Mouse (Mus musculus) ovary, postnatal 36 days (tissue): ENCODE measurements around the gene Tbxas1.

Experiments used
- DNase-seq: peaks from one replicate; pipeline ENCODE4 v3.0.0; 2022; ENCODE audit warnings: low spot score, mixed read lengths

The Tbxas1 gene

DNA sequence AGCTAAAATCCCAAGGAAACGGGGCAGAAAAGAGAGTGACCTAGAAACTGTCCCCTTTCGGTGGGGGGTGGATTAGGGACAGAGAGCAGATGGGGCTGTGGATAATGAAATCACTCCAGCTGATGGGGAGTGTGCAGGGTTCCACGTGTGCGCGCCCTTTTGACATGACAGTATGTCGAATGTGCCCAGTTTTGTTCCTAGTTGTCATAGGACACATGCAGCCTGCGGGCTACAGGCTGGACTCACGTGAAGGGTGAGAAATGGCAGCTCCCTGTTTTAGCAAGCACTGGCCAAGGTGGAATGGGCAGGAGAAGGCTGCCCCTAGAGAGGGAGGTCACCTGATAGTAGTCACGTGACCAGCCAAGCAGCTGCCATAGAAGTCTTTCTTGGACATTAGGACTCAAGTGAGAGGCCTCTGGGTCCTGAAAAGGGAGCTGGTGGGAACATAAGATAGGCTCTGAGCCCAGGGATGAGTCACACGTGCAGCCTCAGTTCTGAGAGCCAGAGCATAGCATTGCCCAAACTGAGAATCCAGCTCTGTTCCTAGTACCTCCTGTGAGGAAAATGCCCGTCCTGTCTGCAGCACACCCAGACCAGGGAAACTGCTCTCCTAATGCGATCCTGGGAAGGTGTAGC, 85.7 kb downstream of the Tbxas1 start:
- peak; percentile 32 for DNase-seq

DNA sequence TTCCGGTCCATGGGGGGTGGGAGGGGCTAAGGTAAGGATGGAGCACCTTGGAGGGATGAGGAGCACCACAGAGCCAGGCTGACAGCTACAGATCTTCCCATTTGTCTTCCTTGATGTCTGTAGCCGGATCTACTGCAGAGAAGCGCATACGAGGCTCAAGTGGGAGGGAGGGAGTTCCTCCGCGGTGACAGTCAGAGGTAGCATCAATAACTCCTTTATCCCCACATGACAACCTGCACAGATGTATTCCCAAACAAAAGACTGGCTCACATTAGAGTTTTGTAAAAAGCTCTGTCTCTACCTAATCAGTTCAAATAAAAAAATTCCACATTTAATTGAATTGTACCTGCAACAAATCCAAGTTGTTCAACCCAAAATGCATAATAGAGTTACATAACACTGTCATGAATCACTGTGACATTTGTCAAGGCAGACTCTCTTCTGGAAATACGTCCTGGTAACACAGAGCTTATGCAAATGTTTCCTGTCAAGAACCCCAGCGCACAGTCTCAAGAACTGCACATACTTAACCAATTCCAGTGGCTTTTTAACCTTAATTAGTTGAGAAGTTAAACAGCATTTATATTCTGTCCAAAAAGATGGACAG, 86.3 kb downstream of the Tbxas1 start:
- DNase-seq, result no peak

GRCm38 (mm10) chr6:38966839-38967238, 91.6 kb downstream of the Tbxas1 start:
- DNase-seq, result no peak

DNA sequence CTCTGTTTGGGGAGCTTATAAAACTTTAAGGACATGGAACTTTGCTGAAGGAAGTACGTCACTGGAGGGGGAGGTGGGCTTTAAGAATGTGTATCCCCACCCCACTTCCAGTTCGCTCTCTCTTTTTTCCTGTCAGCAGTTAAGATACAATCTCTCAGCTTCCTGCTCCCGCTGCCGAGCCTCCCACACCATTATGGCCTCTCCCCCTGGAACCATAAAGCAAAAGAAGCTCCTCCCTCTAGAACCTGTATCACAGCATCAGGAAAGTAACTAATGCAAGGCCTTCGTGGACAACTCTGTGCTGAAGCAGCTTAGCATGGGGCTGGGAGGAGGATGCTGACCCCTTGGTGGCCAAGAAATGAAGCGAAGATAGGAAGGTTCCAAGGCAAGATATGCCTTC, 92.1 kb downstream of the Tbxas1 start:
- DNase-seq, result no peak

- no peak for DNase-seq
These were observed 92.8 kb downstream of the Tbxas1 start for GRCm38 (mm10) chr6:38967988-38968387.

DNA sequence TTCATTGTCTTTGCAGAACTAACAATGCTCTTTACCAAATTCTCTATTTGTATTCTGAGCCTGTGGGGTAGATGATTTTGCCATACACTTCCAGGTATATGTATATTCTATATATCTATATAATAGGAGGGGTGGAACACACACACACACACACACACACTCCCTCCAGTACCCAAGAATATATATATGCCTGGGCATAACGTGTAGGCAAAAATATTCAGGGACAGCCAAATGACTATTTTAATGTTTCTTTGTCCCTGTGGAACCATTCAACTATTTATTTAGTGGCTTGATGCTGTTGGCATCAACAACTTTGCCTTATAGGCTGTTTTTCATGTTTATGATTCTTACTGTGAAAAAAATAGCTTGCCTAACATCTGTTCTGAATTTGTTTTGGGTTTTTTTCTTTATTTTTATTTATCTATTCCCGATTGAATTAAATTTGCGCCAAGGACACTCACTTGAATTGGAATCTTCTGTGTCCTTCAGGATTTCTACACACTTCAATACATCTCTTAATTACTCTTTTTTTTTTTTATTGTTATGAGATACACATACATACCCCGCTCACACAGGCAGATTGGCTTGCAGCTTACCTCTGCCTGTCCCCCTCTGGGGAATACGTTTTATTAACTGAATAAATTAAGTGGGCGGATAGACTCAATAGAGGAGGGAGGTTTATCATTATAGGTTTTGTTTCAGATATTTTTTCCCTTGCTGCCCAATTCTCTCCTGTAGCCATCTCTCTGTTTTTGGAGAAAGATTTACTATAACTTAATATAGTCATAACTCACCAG, 94.9 kb downstream of the Tbxas1 start:
- DNase-seq, result no peak

DNA sequence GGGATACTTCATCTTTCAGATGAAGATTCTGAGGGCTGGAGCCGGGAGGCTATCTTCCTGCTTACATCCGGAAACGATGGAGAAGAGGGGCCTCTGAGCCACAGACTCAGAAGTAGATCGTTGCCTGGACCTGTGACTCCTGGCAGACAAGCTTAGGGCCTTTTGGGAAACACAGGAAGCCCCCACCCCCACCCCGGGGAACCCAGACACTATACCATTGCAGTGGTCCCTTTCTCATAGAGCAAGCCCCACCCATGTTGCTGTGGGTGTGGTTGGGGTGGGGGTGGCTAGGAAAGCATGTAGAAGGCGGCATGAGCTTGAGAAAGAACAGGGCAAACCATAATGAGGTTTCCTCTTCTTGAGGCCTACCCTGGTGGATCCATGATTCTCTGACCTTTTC, 95.6 kb downstream of the Tbxas1 start:
- DNase-seq, result no peak

- DNase-seq, result no peak
These were observed 97.6 kb downstream of the Tbxas1 start for GRCm38 (mm10) chr6:38972826-38973225.

DNA sequence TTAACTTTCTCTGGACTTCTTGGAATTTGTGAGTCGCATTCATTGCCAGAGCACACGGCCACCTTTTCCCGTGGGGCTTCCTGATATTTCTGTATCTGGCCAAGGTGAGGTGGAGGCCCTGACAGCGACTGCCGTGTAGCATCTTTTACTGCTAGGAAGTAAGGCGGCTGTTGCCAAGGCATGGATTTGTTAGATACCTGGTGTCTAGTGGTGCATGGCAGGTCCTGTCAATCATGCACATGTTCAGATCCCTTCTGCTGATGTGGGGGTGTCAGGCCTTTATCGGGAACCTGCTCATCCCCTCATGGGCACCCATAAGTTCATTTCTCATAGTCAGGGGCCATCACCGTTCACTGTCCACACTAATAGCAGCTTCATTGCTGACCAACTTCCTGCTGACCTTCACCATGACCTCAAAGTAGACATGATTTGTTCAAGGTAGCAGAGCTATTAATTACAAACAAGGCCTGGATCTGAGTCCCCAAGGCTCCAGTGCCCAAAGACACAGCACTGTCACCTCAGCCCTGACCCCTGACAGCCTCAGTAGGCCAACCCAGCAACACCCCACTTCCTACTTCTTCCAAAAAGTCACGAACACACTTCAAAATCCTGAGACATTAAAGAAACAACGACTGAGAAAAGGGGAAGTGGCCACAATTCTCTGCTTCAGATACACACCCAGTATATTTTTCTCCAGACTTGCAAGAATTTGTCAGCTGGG, 98.4 kb downstream of the Tbxas1 start:
- DNase-seq, result no peak

GRCm38 (mm10) chr6:38974162-38974525, 98.9 kb downstream of the Tbxas1 start:
- DNase-seq, result no peak

DNA sequence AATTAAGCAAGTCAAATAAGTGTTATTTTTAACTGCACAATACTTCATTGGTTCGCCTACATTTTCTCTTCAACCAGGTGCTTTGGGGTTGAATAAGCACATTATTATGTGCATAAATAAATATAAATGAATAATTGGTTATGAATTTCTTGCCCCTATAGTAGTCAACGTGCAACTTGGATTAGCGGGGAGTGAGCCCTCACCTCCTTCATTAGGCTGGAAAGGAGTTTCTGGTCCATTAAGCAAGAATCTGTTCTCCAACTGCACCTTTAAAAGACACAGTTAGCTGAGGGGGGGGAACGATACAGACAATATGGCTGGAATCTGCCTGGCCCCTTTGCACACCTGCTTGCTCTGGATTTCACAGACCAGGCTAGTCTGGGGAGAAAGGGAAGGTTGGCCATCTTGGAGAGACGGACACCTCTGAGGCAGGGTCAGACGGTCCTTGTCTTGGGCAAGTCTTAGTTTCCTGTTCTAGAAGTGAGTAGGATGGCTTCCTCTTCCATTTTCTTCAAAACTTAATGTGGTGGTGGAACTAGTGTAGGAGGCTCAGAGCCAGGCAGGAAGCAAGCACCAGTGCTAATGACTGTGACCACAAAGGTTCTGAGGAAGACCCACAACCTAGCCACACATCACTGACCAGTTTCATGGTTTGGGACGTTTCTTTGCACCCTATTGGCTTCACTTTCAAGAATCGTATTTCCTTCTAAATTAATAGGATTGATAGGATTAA, 99.5 kb downstream of the Tbxas1 start:
- DNase-seq, result no peak

DNA sequence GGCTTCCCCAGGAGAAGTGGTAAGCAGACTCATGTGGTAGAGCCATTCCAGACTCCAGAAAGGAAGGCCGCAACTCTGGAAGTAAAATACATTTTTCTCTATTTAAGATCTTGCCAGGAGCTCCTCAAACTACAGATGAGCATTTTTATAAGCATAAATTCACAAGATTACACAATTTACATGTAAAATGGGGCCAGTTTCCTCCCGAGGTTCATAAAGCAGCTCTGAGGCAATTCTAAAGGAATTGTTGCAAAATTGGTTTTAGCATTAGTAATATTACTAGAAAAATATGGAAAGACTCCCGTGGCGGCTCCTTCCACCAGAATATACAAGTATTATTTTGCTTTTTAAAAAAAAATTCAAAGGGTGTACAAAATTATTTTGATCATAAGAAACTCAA, 100.7 kb downstream of the Tbxas1 start:
- no peak for DNase-seq

- no peak for DNase-seq
These were observed 101.2 kb downstream of the Tbxas1 start for GRCm38 (mm10) chr6:38976355-38976754.

- DNase-seq, result no peak
These were observed 105.9 kb downstream of the Tbxas1 start for GRCm38 (mm10) chr6:38980921-38981715.

DNA sequence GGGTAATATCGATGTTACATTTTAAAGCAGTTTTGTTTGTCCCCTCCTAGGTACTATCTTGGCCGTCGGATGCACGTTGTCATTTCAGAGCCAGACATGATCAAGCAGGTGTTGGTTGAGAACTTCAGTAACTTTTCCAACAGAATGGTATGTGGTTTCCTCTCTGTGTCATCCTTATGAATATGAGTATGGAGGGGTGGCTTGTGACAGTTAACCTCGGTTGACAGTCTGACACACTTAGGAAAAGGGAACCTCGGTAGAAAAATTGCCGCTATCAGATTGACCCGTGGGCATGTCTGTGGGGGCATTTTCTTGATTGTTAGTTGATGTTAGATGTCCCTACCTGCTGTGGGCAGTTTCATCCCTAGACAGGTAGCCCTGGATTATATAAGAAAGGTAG, 106.9 kb downstream of the Tbxas1 start:
- no peak for DNase-seq

DNA sequence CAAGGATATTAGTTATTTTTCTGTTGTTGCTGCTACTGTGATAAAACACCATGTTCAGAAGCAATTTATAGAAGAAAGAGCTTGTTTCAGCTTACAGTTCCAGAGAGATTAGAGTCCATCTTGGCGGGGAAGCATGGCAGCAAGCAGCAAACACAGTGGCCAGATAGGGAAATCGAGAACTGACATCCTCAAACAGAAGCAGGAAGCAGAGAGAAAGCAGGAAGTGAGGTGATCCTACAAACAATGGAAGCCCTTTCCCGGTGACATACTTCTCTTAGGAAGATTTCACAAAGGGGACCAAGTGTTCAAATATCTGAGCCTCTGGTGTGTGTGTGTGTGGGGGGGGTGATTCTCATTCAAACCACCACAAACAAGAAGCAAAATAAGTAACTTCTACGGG, 107.5 kb downstream of the Tbxas1 start:
- no peak for DNase-seq

GRCm38 (mm10) chr6:38983060-38983459, 107.9 kb downstream of the Tbxas1 start:
- no peak for DNase-seq

DNA sequence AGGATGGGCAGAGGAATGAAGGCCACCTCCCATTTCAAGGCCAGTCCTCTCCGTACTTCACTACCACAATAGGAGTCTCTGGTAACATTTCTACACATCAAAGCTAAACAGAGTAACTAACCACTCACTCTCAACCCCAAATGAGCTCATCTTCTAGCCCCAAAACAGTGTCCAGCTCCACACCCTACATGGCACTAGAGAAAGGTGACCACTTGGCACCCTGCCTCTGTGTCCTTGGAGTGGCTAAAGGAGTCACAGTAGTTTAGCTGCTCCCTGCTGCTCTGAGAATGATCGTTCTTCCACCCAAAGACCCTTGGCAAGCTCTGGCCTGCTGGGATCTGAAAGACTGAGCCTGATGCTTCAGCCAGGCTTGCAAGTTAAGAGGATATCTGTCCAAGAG, 109.4 kb downstream of the Tbxas1 start:
- no peak for DNase-seq

DNA sequence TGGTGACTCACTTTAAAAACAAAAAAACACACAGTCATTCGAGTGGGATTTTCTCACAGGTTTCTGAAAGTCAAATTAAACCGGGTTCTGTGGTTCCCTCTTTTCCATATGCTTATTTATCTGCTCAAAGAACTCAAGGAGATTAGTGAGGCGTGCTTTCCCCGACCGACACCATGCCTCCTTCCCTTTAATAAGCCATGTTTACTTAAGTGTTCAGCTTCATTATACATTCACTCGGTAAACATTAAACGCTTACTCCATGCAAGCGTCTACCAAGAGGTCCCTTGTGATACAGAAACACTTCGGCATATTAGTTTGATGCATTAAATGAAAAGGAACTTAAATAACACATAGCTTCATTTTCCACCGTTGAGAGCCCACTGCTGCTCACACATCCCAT, 111.4 kb downstream of the Tbxas1 start:
- no peak for DNase-seq

DNA sequence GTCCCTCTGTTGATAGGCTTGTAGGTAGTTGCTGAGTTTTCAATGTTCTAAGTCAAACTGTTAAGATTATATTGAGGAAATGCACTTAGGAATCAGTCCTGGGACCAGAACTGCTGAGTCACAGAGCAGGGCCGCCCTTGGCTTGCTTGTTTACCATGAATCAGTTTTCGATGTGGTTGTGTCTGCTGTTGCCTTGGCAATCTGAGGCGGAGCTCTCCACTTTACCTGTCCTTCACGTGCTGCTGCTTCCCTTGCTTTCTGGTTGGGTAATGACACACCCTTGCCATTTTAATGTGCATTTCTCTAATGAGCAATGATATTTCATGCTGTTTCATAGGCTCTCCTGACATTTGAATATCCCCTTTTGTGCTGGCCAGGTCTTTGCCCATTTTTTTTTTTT, 116.8 kb downstream of the Tbxas1 start:
- no peak for DNase-seq

GRCm38 (mm10) chr6:38995774-38996173, 120.6 kb downstream of the Tbxas1 start:
- no peak for DNase-seq
